Mouse (Mus musculus): ENCODE data around the gene Vmn1r94. TPM values are rescaled to one million over a fixed set of nuclear protein-coding genes. Genes with fewer than 3 reads are reported as not detected.
"Not testable (repeated sequence)": the region's sequence is repeated elsewhere in the genome, so short reads cannot be mapped to it uniquely, and the experiment has no call there.

Vmn1r94 gene
- not detected in 2 replicates for polyA plus RNA-seq (2012; rRNA removed)

DNA sequence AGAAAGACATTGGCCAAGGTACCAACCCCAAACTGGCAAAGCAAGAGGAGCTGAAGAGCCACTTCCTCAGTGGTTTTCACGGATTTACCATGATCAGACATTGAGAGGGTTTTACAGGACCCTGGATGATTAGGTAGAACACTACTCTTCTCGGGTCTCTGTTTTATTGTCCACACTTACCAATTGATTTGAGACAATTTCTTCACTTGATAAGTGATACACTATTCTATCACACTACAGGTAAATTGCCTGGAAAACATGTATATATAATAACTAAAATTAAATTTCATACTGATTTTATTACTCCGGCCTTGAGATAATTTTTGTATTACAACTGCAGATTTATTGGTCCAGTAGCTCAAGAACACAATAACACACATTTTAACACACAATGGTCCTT is at the start of gene Vmn1r94:
Vmn1r94 (minus strand) TSS at position 101 of the 400 bp plus-strand sequence.
- DNase-seq (ENCODE audit: low read depth, low spot score) = not testable (repeated sequence)
- WGBS = no CpG with 5 or more reads among the region's 3 CpGs

DNA sequence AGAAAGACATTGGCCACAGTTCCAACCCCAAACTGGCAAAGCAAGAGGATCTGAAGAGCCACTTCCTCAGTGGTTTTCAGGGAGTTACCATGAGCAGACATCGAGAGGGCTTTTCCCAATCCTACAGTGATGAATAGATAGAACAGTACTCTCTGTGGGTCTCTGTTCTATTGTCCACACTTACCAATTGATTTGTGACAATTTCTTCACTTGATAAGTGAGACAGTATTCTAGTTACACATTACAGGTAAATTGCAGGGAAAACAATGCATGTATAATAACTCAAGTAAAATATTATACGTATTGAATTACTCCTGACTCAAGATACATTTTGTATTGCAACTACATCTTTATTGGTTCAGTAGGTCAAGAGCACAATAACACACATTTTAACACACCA is 37.3 kb upstream of the Vmn1r94 start, which contains the start of gene Gm6164:
Gm6164 (minus strand) TSS at position 101 of the 400 bp plus-strand sequence.
- DNase-seq (ENCODE audit: low read depth, low spot score) = not testable (repeated sequence)
- WGBS = no CpG with 5 or more reads among the region's 2 CpGs

DNA sequence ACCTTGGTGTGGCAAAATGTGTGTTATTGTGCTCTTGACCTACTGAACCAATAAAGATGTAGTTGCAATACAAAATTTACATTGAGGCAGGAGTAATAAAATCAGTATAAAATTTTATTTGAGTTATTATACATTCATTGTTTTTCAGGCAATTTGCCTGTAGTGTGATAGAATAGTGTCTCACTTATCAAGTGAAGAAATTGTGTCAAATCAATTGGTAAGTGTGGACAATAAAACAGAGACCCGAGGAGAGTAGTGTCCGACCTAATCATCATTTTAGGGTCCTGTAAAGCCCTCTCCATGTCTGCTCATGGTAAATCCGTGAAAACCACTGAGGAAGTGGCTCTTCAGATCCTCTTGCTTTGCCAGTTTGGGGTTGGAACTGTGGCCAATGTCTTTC is 25.2 kb upstream of the Vmn1r94 start, which contains the start of gene Vmn1r95:
Vmn1r95 (plus strand) TSS at position 301 of the 400 bp plus-strand sequence.
- no CpG with 5 or more reads among the region's 3 CpGs for WGBS
- not testable (repeated sequence) for DNase-seq (ENCODE audit: low read depth, low spot score)

GRCm38 (mm10) chr7:20138988-20139387 is 29.2 kb downstream of the Vmn1r94 start, which contains the start of gene Vmn1r93:
Gene Vmn1r93, minus strand, starts transcription at chr7:20139088.
- WGBS = no CpG with 5 or more reads among the region's 5 CpGs
- DNase-seq (ENCODE audit: low read depth, low spot score) = not testable (repeated sequence)

GRCm38 (mm10) chr7:20122479-20122878 is 45.7 kb downstream of the Vmn1r94 start, which contains the start of gene Gm16442:
Gene Gm16442, minus strand, starts transcription at chr7:20122579.
- WGBS = no CpG with 5 or more reads among the region's 2 CpGs

More at GRCm38 (mm10) chr7:20122479-20122878, 45.7 kb downstream of the Vmn1r94 start, which contains the start of gene Gm16442:
- not testable (repeated sequence) for DNase-seq (ENCODE audit: low read depth, low spot score)

Other genes with a start within 250 kb of the Vmn1r94 start
- gene Pvr, start 247.2 kb downstream of the Vmn1r94 start, polyA plus RNA-seq (2012; rRNA removed) = 8.8 and 13.4 TPM in 2 replicates
- gene Igsf23, start 217.6 kb downstream of the Vmn1r94 start, polyA plus RNA-seq (2012; rRNA removed) = 78.1 and 116 TPM in 2 replicates
- gene Ceacam20, start 203.0 kb downstream of the Vmn1r94 start, polyA plus RNA-seq (2012; rRNA removed) = 84.7 and 173 TPM in 2 replicates
- 9.1 and 17.9 TPM in 2 replicates for gene Nlrp9b, start 176.9 kb downstream of the Vmn1r94 start, polyA plus RNA-seq (2012; rRNA removed)
- gene Vmn1r91, start 68.7 kb downstream of the Vmn1r94 start, polyA plus RNA-seq (2012; rRNA removed) = 0.08 and 0.12 TPM in 2 replicates
- gene Gm16442, start 45.8 kb downstream of the Vmn1r94 start, polyA plus RNA-seq (2012; rRNA removed) = not detected in 2 replicates
- gene Vmn1r93, start 29.3 kb downstream of the Vmn1r94 start, polyA plus RNA-seq (2012; rRNA removed) = not detected in 2 replicates
- not detected in 2 replicates for gene Vmn1r95, start 25.3 kb upstream of the Vmn1r94 start, polyA plus RNA-seq (2012; rRNA removed)
- not detected in 2 replicates for gene Gm6164, start 37.2 kb upstream of the Vmn1r94 start, polyA plus RNA-seq (2012; rRNA removed)
- gene Gm4498, start 65.5 kb upstream of the Vmn1r94 start, polyA plus RNA-seq (2012; rRNA removed) = not detected in 2 replicates
- gene Gm5890, start 94.5 kb upstream of the Vmn1r94 start, polyA plus RNA-seq (2012; rRNA removed) = not detected in 2 replicates
- not detected in 2 replicates for gene Gm4133, start 165.7 kb upstream of the Vmn1r94 start, polyA plus RNA-seq (2012; rRNA removed)
- not detected in 2 replicates for gene Gm5728, start 207.0 kb upstream of the Vmn1r94 start, polyA plus RNA-seq (2012; rRNA removed)
- not detected in 2 replicates for gene Vmn1r100, start 249.6 kb upstream of the Vmn1r94 start, polyA plus RNA-seq (2012; rRNA removed)